Mouse (Mus musculus): ENCODE measurements around the gene Trappc6b. TPM values are rescaled to one million over a fixed set of nuclear protein-coding genes. Genes with fewer than 3 reads are reported as not detected.

Trappc6b gene
- 69.5 and 76.0 TPM in 2 replicates for polyA plus RNA-seq (2015; fragmentation: Nextera tagmentation; extraction: Ambion mirVana)

DNA sequence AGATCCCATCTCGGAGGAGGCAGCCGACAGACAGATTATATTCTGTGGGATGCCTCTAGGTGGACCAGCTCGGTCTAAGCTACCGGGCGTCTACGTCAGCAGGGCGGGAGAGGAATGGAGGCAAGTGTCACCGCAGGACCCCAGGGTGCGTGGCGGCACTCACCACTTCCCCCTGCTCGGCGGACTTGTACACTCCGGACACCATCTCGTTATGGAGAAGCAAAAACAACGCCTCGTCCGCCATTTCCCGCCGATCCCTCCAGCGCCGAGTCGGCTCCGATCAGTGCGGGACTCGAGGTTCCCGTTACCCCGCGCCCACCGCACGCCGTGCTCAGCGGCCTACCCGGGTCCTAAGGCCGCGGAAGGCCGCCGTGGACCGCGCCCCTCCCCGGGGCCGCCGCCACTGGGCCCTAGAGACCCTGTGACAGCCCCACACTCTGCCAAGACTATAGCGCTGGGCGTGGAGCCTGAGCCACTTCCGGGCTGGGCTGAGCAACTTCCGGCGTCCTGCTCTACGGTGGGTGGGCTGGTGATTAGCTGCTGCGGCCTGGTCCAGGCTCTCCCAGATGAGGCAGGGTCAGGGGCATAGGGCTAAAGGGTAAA lies at the start of gene Trappc6b:
Gene Trappc6b (minus strand): TSS at position 480 of the 603 bp plus-strand sequence.

DNA sequence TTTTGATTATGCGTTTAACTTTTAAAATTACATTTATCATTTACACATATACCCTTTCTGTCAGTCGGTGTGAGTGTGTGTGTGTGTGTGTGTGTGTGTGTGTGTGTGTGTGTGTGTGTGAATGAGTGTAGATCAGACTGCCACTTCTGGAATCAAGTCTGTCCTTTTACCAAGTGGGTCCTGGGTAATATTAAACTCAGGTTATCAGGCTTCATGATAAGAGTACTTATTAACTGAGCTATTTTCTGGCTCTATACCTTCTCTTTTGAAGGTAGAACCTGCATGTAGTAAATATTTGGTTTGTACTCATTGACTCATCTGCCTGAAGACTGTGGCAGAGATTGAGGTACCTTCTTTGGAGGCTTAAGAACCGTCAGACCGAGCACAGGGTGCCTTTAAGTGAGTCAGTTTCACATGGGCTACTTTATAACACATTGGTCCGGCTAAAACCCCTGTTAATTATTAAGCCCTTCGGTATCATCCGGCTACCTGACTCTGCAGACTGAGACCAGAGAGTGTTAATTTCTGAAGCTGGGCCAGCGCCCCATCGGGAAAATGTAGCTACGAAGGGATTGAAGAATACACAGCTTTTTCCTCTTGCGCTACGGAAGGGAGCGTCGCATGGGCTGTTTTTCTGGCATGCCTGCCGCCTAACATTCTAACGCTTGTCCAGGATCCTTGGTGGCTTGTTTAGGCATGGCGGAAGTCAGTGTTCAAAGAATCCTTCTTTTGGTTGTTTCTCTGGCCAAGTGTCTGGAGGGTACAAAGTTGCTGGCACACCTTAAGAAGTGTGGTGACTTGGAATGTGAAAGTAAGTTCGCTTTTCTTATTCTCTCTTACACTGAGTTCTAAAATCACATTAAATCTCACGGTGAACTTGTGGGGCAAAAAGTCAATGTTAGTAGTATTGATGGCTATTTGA lies 34.1 kb upstream of the Trappc6b start, which contains the start of gene Mia2:
Gene Mia2 (plus strand): TSS at position 696 of the 922 bp plus-strand sequence.

DNA sequence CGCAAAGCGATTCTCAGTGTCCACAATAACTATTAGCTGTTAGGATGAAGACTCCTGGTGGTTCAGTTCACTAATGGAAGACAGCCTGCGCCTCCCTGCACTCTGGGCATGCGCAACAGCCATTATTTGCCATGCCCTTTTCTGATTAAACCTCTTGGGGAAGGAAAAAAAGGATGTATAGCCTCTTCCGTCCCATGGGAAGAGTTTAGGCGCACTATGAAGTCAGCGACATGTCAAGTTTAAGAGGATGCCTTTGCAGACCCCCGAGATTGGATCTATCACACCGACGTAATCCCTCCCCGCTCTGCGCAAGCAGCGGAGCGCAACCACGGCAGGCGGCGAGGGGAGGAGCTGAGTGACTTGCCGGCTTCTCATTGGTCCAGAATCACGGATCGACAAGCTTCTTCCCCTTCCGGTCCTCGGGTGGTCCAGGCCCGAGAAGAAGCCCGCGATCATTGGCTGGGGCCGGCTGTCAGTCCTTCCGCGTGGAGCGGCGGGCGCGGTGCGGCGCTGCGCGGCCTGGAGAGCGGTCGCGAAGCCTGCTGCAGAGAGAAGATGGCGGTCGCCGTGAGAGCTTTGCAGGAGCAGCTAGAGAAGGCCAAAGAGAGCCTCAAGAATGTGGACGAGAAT lies 5.3 kb upstream of the Trappc6b start, which contains the start of gene Pnn:
Gene Pnn (plus strand): TSS at position 437 of the 630 bp plus-strand sequence.

DNA sequence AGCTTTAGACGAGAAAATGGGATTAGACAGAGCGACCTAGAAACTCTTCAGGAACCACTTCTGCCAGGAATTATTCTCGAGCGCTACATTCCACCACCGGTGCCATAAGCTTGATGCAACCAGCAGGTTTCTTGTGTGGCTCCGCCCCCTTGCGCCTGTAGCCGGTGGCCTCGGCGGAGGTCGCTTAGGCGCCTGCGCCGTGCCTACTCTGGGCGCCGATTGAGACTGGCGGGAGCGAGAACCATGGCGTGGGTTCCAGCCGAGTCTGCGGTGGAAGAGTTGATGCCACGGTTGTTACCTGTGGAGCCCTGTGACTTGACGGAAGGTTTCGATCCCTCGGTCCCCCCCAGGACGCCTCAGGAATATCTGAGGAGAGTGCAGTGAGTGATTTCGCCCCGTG lies 48.0 kb downstream of the Trappc6b start, which contains the start of gene Gemin2:
Gene Gemin2 (plus strand): TSS at position 160 of the 400 bp plus-strand sequence.

DNA sequence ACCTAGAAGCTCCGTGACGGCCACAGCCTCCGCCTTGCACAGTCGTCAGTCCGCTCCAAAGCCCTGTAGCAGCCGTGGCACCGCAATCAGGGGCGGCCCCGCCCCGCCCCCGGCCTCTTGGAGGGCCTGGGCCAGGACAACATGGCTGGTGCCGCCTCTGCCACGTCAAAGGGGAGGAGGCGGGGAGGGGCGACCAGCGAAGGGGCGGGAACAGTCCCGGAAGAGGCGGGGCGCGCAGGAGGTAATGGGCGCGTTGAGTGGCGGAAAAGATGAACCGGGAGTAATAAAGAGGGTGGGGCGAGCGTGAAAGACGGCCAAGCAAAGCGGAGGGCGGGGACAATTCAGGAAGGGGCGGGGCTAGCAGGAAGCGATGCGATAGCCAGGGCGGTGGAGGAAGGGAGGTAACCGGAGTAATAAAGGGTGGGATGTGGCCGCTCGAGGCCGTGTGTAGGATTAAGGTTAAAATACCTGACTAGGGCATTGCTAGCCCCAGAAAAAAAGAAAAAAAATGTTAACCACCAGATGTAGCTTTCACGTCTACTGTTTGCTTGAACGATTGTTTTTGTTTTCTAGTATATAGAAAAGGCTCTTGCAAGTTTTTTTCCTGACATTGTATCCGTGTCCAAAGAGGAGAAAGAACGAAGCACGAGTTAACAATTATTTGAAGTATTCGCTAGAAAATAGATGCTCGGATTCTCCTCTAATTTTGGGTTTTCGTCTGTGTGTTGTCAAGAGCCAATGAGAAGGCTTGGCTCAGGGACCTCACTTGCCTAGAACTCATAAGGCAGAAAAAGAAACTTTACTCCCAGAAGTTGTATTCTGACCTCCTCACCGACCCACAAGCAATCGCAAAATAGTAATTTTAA lies 49.2 kb downstream of the Trappc6b start, which contains the start of gene Sec23a:
Gene Sec23a (minus strand): TSS at position 174 of the 866 bp plus-strand sequence.

Other genes with a start within 250 kb of the Trappc6b start
- gene Sec23a, start 49.5 kb downstream of the Trappc6b start, polyA plus RNA-seq (2015; fragmentation: Nextera tagmentation; extraction: Ambion mirVana), result 51.7 and 54.4 TPM in 2 replicates
- 10.9 and 13.7 TPM in 2 replicates for gene Gemin2, start 48.1 kb downstream of the Trappc6b start, polyA plus RNA-seq (2015; fragmentation: Nextera tagmentation; extraction: Ambion mirVana)
- gene Pnn, start 5.4 kb upstream of the Trappc6b start, polyA plus RNA-seq (2015; fragmentation: Nextera tagmentation; extraction: Ambion mirVana), result 33.5 and 37.0 TPM in 2 replicates
- 44.3 and 51.2 TPM in 2 replicates for gene Mia2, start 34.3 kb upstream of the Trappc6b start, polyA plus RNA-seq (2015; fragmentation: Nextera tagmentation; extraction: Ambion mirVana)
- 2.8 and 4.4 TPM in 2 replicates for gene Fbxo33, start 158.3 kb upstream of the Trappc6b start, polyA plus RNA-seq (2015; fragmentation: Nextera tagmentation; extraction: Ambion mirVana)